Mouse (Mus musculus) stomach, postnatal 0 days (tissue): Measurements from ENCODE around the gene Chil1.

Experiments used
- CTCF ChIP-seq: IDR thresholded peaks from 2 replicates; pipeline ENCODE4 v1.5.1; 2016; ENCODE audit warnings: antibody characterized with exemption, low read depth, mild to moderate bottlenecking, moderate library complexity
- EP300 ChIP-seq: optimal IDR thresholded peaks from 2 replicates; pipeline ENCODE3; 2016; ENCODE audit warnings: antibody characterized with exemption

- TF ChIP-seq EP300 = no peak
- TF ChIP-seq CTCF = no peak
Measured at GRCm38 (mm10) chr1:134166547-134166946, 15.4 kb upstream of the Chil1 start.
